Mouse (Mus musculus) duodenum, adult 2 months (tissue): ENCODE measurements around the gene Taar7e. TPM values are rescaled to one million over a fixed set of nuclear protein-coding genes. Genes with fewer than 3 reads are reported as not detected.

Experiments used
- polyA plus RNA-seq: library from polyadenylated mRNA; depleted of rRNA; stranded (reverse); fragments of >200 nt; gene quantifications from 2 replicates; pipeline ENCODE4 v1.2.3, GENCODE M21; 2012; ENCODE audit warnings: low replicate concordance; rRNA removed

Taar7e gene
- not detected in 2 replicates for polyA plus RNA-seq

GRCm38 (mm10) chr10:24037314-24037713, at the start of gene Taar7e:
Gene Taar7e (plus strand): TSS chr10:24037614.

DNA sequence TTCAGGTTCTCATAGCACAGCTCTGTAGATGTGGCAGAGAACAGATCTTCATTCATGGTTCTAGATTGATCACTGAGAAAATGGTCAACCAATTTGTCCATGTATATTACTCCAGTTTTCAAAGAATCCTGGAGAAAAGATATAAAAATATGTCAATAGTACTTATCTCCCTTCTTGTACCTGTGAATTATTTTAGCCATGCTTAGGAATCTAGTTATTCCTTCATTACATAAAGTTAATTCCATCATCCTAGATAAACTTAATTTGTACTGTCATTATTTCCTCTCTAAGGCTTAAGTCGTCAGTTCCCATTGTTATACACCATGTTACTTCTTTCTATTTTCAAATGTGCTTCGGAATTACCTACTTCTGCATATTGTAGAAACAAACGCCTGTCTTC, 44.0 kb upstream of the Taar7e start, which contains the start of gene Taar7a:
TSS of gene Taar7a (minus strand) at position 101 of the 400 bp plus-strand sequence.

DNA sequence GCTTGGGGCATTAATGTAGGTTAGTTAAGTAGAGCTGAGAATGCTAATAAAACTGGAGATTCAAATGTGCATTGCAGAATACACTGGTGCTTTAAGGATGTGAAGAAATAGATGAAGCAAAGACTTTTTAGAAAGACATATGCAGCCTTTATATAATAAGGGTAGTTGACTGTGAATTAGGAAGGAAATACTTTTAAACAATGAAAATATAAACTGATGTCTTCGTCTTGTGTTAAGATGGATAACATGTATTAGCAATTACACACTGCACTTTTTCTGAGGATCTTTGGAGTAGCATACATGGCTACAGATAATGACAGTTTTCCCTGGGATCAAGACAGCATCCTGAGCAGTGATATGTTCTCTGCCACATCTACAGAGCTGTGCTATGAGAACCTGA, 37.8 kb upstream of the Taar7e start, which contains the start of gene Taar7b:
TSS of gene Taar7b (plus strand) at position 301 of the 400 bp plus-strand sequence.

GRCm38 (mm10) chr10:24026922-24027321, 10.5 kb upstream of the Taar7e start, which contains the start of gene Taar7d:
Gene Taar7d (plus strand): TSS chr10:24027222.

DNA sequence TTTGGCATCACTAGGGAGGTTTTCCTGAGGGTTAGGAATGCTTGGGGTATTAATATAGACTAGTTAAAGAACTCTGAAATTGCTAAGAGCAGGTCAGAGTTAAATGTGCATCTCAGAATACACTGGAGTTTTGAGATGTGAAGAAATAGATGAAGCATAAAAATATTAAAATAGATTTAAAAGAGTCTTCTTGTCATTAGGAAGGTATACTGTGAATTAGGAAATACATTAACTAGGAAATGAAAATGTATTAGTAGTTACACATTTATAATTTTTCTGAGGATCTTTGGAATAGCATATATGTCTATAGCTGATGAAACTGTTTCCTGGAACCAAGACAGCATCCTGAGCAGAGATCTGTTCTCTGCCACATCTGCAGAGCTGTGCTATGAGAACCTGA, 11.8 kb downstream of the Taar7e start, which contains the start of gene Taar7f:
TSS of gene Taar7f (plus strand) at position 301 of the 400 bp plus-strand sequence.

DNA sequence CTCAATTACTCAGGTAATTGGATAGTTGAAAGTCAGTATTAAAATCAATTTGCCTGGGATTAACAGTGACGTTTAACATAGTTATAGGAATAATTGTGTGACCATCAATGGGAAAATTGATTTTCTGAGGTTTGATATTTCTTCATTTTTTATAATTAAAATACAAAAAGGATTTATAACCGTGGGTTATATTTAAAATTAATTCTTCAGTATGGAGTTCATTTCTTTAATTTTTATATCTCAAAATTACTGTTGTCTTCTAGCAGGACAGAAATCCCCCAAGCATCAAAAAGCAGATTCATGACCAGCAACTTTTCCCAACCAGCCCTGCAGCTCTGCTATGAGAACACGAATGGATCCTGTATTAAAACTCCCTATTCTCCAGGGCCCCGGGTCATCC, 38.8 kb downstream of the Taar7e start, which contains the start of gene Taar8a:
TSS of gene Taar8a (plus strand) at position 301 of the 400 bp plus-strand sequence.

Other genes with a start within 250 kb of the Taar7e start
- gene Slc18b1, start 240.6 kb upstream of the Taar7e start, polyA plus RNA-seq: 11.7 and 18.5 TPM in 2 replicates
- 0.40 TPM in 1 of 2 replicates, not detected in the other for gene Vnn3, start 186.2 kb upstream of the Taar7e start, polyA plus RNA-seq
- 5.2 and 38.5 TPM in 2 replicates for gene Vnn1, start 142.9 kb upstream of the Taar7e start, polyA plus RNA-seq
- gene Taar1, start 117.3 kb upstream of the Taar7e start, polyA plus RNA-seq: not detected in 2 replicates
- not detected in 2 replicates for gene Taar2, start 99.0 kb upstream of the Taar7e start, polyA plus RNA-seq
- not detected in 2 replicates for gene Taar3, start 88.1 kb upstream of the Taar7e start, polyA plus RNA-seq
- not detected in 2 replicates for gene Taar4, start 77.1 kb upstream of the Taar7e start, polyA plus RNA-seq
- gene Taar5, start 66.9 kb upstream of the Taar7e start, polyA plus RNA-seq: not detected in 2 replicates
- gene Taar6, start 52.0 kb upstream of the Taar7e start, polyA plus RNA-seq: not detected in 2 replicates
- not detected in 2 replicates for gene Taar7a, start 44.1 kb upstream of the Taar7e start, polyA plus RNA-seq
- gene Taar7b, start 37.7 kb upstream of the Taar7e start, polyA plus RNA-seq: not detected in 2 replicates
- gene Taar7d, start 10.4 kb upstream of the Taar7e start, polyA plus RNA-seq: not detected in 2 replicates
- not detected in 2 replicates for gene Taar7f, start 11.9 kb downstream of the Taar7e start, polyA plus RNA-seq
- not detected in 2 replicates for gene Taar8a, start 38.9 kb downstream of the Taar7e start, polyA plus RNA-seq
- 0.11 TPM in 1 of 2 replicates, not detected in the other for gene Taar8b, start 54.7 kb downstream of the Taar7e start, polyA plus RNA-seq
- gene Taar8c, start 64.3 kb downstream of the Taar7e start, polyA plus RNA-seq: 0.22 TPM in 1 of 2 replicates, not detected in the other
- 0.09 TPM in 1 of 2 replicates, not detected in the other for gene Taar9, start 71.9 kb downstream of the Taar7e start, polyA plus RNA-seq
- gene Stx7, start 111.7 kb downstream of the Taar7e start, polyA plus RNA-seq: 33.6 and 42.2 TPM in 2 replicates
- 2.2 and 9.5 TPM in 2 replicates for gene Moxd1, start 185.9 kb downstream of the Taar7e start, polyA plus RNA-seq